Mouse (Mus musculus) intestine, embryonic 14.5 days (tissue): ENCODE measurements around the gene Rasl11a. TPM values are rescaled to one million over a fixed set of nuclear protein-coding genes. Genes with fewer than 3 reads are reported as not detected.
"Not testable (repeated sequence)": the region's sequence is repeated elsewhere in the genome, so short reads cannot be mapped to it uniquely, and the experiment has no call there.

Experiments
- ATAC-seq: fragments of 200-750 bp; cut with Nextera tagmentation; replicated peaks from 2 replicates; pipeline ENCODE4 v1.8.0; 2017; ENCODE audit warnings: low read depth, moderate number of reproducible peaks, moderate TSS enrichment, moderate library complexity; ENCODE audit not compliant: low FRiP score, low TSS enrichment
- DNase-seq: peaks from one replicate; pipeline ENCODE4 v3.0.0-alpha.2; 2018; ENCODE audit warnings: low spot score
- H3K27ac ChIP-seq: fragments of 300-500 bp; sonication (generic); 2 replicates; pipeline ENCODE4 v1.5.1; 2014; ENCODE audit warnings: low read depth, mild to moderate bottlenecking, control low read depth
- H3K27me3 ChIP-seq: fragments of 300-500 bp; sonication (generic); replicated peaks from 2 replicates; pipeline ENCODE4 v1.6.1; 2014; ENCODE audit warnings: low read length, control low read depth; ENCODE audit not compliant: control insufficient read depth, insufficient read depth
- H3K36me3 ChIP-seq: fragments of 300-500 bp; sonication (generic); 2 replicates; pipeline ENCODE4 v1.6.1; 2014; ENCODE audit warnings: low read length, control low read depth; ENCODE audit not compliant: control insufficient read depth, insufficient read depth
- H3K4me1 ChIP-seq: fragments of 300-500 bp; sonication (generic); replicated peaks from 2 replicates; pipeline ENCODE4 v1.6.1; 2014; ENCODE audit warnings: low read length, control low read depth, mixed read lengths; ENCODE audit not compliant: control insufficient read depth, insufficient read depth
- H3K4me2 ChIP-seq: fragments of 300-500 bp; sonication (generic); 2 replicates; pipeline ENCODE4 v1.6.1; 2014; ENCODE audit warnings: low read length
- H3K4me3 ChIP-seq: fragments of 300-500 bp; sonication (generic); 2 replicates; pipeline ENCODE4 v1.5.1; 2014; ENCODE audit warnings: low read depth, low read length, control low read depth, mixed read lengths
- H3K9ac ChIP-seq: fragments of 300-500 bp; sonication (generic); 2 replicates; pipeline ENCODE4 v1.6.1; 2014; ENCODE audit warnings: mild to moderate bottlenecking, low read length
- H3K9me3 ChIP-seq: fragments of 300-500 bp; sonication (generic); 2 replicates; pipeline ENCODE4 v1.6.1; 2016; ENCODE audit warnings: low read length, control low read depth; ENCODE audit not compliant: control insufficient read depth
- WGBS: fragments of 180-500 bp; shearing (Covaris S2); extraction: QIAGEN DNeasy Blood & Tissue Kit; methylation state at CpG from one replicate; pipeline ENCODE4 v1.1.7; 2014; 5-methylcytosine and 5-hydroxymethylcytosine counted together
- polyA plus RNA-seq: library from polyadenylated mRNA; unstranded; fragments of >200 nt; fragmentation: Nextera tagmentation; extraction: Ambion mirVana; gene quantifications from 2 replicates; pipeline ENCODE4 v1.2.1, GENCODE M21; 2014

Rasl11a gene
- polyA plus RNA-seq, 1 experiment from 2014 or later, result 28.1 TPM

- WGBS, result 80% methylated on average over 4 of the region's 4 CpGs
Observed at GRCm38 (mm10) chr5:146892904-146893303, 48.0 kb downstream of the Rasl11a start.

GRCm38 (mm10) chr5:146893478-146894182 lies 48.8 kb downstream of the Rasl11a start:
- no peaks in the 10 kb centered on the region for H3K36me3 ChIP-seq
- no peak overlapping the region for H3K27ac ChIP-seq
- no peaks in the 10 kb centered on the region for H3K27me3 ChIP-seq
- H3K9me3 ChIP-seq, result no peaks in the 10 kb centered on the region
- H3K4me3 ChIP-seq, result no peak overlapping the region
- no peak for ATAC-seq
- WGBS, result 84% methylated on average over 11 of the region's 11 CpGs
- H3K4me2 ChIP-seq, result no peak overlapping the region
- no peak overlapping the region for H3K9ac ChIP-seq
- DNase-seq, result no peak
- no peaks in the 10 kb centered on the region for H3K4me1 ChIP-seq

More at GRCm38 (mm10) chr5:146892904-146893303, 48.0 kb downstream of the Rasl11a start:
- ATAC-seq (no peak), DNase-seq (no peak)
- H3K36me3 ChIP-seq, result no peaks in the 10 kb centered on the region
- H3K4me3 ChIP-seq, result no peak overlapping the region
- no peaks in the 10 kb centered on the region for H3K27me3 ChIP-seq
- no peaks in the 10 kb centered on the region for H3K4me1 ChIP-seq
- no peak overlapping the region for H3K4me2 ChIP-seq
- no peaks in the 10 kb centered on the region for H3K9me3 ChIP-seq
- H3K27ac ChIP-seq, result no peak overlapping the region
- no peak overlapping the region for H3K9ac ChIP-seq

- not testable (repeated sequence) for H3K27ac ChIP-seq, H3K27me3 ChIP-seq, H3K9me3 ChIP-seq, H3K4me2 ChIP-seq, H3K4me1 ChIP-seq, DNase-seq, ATAC-seq, H3K9ac ChIP-seq, H3K4me3 ChIP-seq, H3K36me3 ChIP-seq
- 92% methylated on average over 13 of the region's 16 CpGs for WGBS
Observed at GRCm38 (mm10) chr5:146895667-146896066, 50.8 kb downstream of the Rasl11a start.

GRCm38 (mm10) chr5:146896973-146897372 lies 52.1 kb downstream of the Rasl11a start:
- H3K9me3 ChIP-seq, result no peaks in the 10 kb centered on the region
- no peaks in the 10 kb centered on the region for H3K36me3 ChIP-seq
- 78% methylated on average over 13 of the region's 13 CpGs for WGBS
- H3K27ac ChIP-seq, result no peak overlapping the region
- H3K9ac ChIP-seq, result no peak overlapping the region
- H3K4me2 ChIP-seq, result no peak overlapping the region
- H3K4me3 ChIP-seq, result no peak overlapping the region
- ATAC-seq, result no peak
- DNase-seq, result no peak
- H3K27me3 ChIP-seq, result no peaks in the 10 kb centered on the region
- H3K4me1 ChIP-seq, result no peaks in the 10 kb centered on the region

Other genes with a start within 250 kb of the Rasl11a start
- gene Usp12, start 50.1 kb upstream of the Rasl11a start, polyA plus RNA-seq, result 19.2 and 19.6 TPM in 2 replicates
- gene Rpl21, start 12.2 kb upstream of the Rasl11a start, polyA plus RNA-seq, result 733 and 792 TPM in 2 replicates
- gene Gtf3a, start 103.6 kb downstream of the Rasl11a start, polyA plus RNA-seq, result 123 and 127 TPM in 2 replicates
- 23.0 and 24.7 TPM in 2 replicates for gene Mtif3, start 118.7 kb downstream of the Rasl11a start, polyA plus RNA-seq
- 17.9 and 18.7 TPM in 2 replicates for gene Lnx2, start 231.5 kb downstream of the Rasl11a start, polyA plus RNA-seq
- gene Polr1d, start 232.0 kb downstream of the Rasl11a start, polyA plus RNA-seq, result 157 and 163 TPM in 2 replicates